Mouse (Mus musculus) kidney, adult 8-10 months (tissue): ENCODE measurements around the gene Prr3.
"Not testable (repeated sequence)": the region's sequence is repeated elsewhere in the genome, so short reads cannot be mapped to it uniquely, and the experiment has no call there.

Experiments
- DNase-seq, 2 experiments: peaks; one replicate each; pipeline ENCODE4 v3.0.0; 2022

The Prr3 gene

DNA sequence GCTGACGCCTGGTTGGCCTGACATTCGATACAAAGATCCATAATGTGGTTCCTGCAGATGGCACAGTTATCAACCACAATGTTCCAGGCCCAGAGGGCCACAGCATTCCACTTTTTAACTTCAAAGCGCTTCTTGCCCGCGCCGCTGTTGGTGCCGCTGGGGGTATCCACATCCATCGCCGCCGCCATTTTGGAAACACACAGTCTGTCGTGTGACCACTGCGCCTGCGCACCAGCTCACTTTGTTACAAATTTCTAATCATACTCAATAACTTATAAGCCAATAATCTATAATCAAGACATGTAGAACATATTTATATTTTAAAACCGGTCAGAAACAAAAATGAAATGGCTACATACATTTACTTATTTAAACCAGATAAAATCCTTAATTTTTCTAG is 44.3 kb downstream of the Prr3 start:
- not testable (repeated sequence) for DNase-seq

DNA sequence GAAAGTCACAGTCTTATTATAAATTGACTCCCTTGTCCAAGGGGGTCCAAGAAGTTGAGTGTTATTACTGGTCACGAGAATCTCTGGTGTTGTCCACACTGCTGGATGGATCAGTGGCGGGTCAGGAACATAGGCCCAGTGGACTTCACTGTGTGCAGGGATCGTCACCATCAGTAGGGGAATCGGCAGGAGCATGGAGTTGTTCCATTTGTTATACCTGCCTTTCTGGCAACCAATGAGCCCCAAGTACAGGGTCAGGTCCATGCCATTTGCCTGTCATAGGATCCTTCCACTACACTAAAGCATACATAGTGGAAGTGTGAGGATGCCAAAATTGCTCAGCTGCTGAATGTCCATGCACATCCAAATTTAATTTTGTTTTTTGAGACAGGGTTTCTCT is 47.4 kb downstream of the Prr3 start:
- no peak for DNase-seq

DNA sequence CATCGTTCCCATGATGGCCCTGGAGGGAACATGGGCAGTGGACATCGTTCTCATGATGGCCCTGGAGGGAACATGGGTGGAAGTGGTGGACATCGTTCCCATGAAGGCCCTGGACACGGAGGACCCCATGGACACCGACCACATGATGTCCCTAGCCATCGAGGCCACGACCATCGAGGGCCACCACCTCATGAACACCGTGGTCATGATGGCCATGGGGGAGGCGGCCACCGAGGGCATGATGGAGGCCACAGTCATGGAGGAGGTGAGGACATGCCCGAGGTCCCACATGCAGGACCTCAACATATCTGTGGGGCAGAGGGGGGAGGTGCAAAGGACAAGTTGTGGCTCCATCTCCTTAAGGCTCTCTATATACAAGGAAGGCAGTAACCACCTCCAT is 49.4 kb downstream of the Prr3 start:
- DNase-seq, result no peak

DNA sequence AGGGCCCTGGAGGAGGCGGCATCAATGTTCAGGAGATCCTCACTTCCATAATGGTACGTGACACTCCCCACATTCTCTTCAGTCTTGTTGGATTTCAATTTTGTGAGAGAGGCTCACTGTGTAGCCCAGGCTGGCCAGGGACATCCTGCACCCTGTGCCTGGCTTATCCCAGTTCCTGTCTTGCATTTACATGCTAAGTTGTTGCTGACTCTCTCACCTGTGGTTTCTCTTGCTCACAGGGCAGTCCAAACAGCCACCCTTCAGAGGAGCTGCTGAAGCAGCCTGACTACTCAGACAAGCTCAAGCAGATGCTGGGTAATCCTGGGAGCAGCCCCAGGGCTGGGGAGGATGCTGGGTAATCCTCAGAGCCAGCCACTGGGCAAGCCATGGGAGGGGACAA is 50.5 kb downstream of the Prr3 start:
- DNase-seq, result no peak

DNA sequence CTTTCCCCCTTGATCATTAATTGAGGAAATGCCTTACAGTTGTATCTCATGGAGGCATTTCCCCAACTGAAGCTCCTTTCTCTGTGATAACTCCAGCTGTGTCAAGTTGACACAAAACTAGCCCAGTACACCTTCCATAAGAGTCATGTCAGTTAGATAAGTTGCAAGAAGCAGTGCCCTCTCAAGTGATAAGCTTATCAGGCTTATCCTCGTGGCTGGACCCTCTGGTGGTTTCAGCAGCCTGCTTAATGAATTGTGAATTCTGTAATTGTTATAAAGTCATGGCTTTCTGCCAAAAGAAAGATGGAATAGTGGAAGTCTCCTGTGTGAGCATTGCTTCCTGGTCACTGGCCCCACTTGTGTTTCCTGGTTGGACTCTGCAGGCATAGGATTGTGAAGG is 52.6 kb downstream of the Prr3 start:
- DNase-seq, result no peak

DNA sequence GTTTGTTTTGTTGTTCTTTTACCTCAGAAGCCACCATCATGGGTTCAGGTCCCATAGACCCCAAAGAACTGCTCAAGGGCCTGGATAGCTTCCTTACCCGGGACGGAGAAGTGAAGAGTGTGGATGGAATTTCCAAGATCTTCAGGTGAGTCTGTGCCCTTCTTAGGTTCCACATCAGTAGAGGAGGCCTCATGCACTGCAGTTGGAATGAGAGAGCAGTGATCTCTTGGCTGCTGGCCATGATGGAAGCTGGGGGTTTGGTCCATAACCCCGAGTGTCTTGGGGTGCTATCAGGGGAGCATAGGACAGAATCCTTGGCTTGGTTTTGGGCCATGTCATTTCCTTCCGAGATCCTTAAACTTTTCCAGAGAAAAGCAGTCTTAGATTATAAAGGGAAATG is 56.8 kb downstream of the Prr3 start:
- DNase-seq, result no peak

DNA sequence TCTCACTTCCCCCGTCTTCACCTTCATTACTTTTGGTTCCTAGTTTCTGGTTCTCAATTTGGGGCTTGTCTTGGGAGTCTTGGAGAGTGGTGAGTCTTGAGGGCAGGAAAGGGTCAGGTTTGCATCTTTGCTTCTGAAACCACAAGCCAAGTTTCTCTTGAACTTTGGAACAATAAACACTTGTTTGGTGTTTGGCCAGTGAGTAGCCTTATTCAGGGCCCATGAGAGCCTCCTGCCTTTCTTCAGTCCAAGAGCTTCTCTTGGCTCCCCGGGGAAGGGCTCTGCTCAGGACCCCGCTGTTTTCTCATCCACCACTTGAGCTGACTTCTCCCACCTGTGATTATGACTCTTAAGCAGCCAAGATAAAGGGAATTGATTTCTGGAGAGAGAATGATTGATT is 57.5 kb downstream of the Prr3 start:
- DNase-seq, result no peak
